Mouse (Mus musculus) olfactory bulb, adult 2 months (tissue): ENCODE data around the gene Aprt. TPM values are rescaled to one million over a fixed set of nuclear protein-coding genes. Genes with fewer than 3 reads are reported as not detected.
A peak's percentile ranks its signal among the peaks of the same experiment; 100 is the strongest.
"Not testable (repeated sequence)": the region's sequence is repeated elsewhere in the genome, so short reads cannot be mapped to it uniquely, and the experiment has no call there.

ENCODE experiments used
- H3K27ac ChIP-seq: fragments of 200-500 bp; 2 replicates; pipeline ENCODE4 v1.5.1; 2012; ENCODE audit warnings: low read depth, low read length; ENCODE audit not compliant: insufficient read depth
- H3K4me1 ChIP-seq: fragments of 200-500 bp; 2 replicates; pipeline ENCODE4 v1.6.1; 2012; ENCODE audit warnings: low read length; ENCODE audit not compliant: control insufficient read depth, insufficient read depth
- H3K4me3 ChIP-seq: fragments of 200-500 bp; 2 replicates; pipeline ENCODE4 v1.5.1; 2012; ENCODE audit warnings: mild to moderate bottlenecking, low read depth, low read length, moderate library complexity; ENCODE audit not compliant: insufficient read depth
- CTCF ChIP-seq: fragments of 200-500 bp; IDR thresholded peaks from 2 replicates; pipeline ENCODE4 v1.5.1; 2012; ENCODE audit warnings: low read depth, mild to moderate bottlenecking, low read length, moderate library complexity; ENCODE audit not compliant: insufficient read depth
- POLR2A ChIP-seq: fragments of 200-500 bp; IDR thresholded peaks from 2 replicates; pipeline ENCODE4 v1.6.1; 2012; ENCODE audit warnings: mild to moderate bottlenecking, low read depth, low read length, moderate library complexity; ENCODE audit not compliant: insufficient read depth
- WGBS: fragments of 180-500 bp; shearing (Covaris S2); methylation state at CpG from one replicate; pipeline ENCODE4 v1.1.7; 2018; 5-methylcytosine and 5-hydroxymethylcytosine counted together
- polyA plus RNA-seq: library from polyadenylated mRNA; stranded (reverse); fragments of >200 nt; gene quantifications from 2 replicates; pipeline ENCODE4 v1.2.4, GENCODE M21; 2012; ENCODE audit warnings: low replicate concordance; ENCODE audit not compliant: missing spikeins, insufficient read depth, insufficient read length

The Aprt gene
- polyA plus RNA-seq, 1 experiment, result not detected

DNA sequence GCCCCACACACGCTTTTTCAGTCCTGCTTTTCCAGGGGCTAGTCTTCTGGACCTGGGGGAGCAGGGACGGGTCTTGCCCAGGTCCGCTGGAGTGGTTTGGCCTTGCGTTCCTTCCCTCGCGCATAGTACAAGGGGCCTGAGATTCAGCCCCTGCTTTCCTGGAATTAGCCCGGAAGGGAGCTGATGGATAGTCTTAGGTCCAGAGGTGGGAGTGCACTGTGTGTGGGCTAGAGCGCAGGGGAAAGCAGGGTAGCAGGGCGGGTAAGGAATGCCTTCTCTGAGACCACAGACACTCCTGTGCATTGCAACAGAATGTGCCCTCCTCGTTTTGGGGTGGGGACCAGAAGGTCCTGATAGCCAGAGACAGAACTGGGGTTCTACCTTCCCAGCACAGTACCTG, 407 bp upstream of the Aprt start:
- Histone ChIP-seq H3K4me1 (peaks cover 22% of the 10 kb centered on the region), H3K27ac (no peak overlapping the region), H3K4me3 (peak overlapping the region; percentile 75)
- TF ChIP-seq CTCF (no peak), POLR2A (no peak)
- 37% methylated on average over 10 of the region's 10 CpGs for WGBS

- Histone ChIP-seq H3K4me1 (peaks cover 22% of the 10 kb centered on the region), H3K27ac (0 out of 2 replicates have a peak overlapping the region, but pooled peaks have one; percentile 5)
- WGBS, result 19% methylated on average over 21 of the region's 21 CpGs
Measured at GRCm38 (mm10) chr8:122575735-122576647, 718 bp downstream of the Aprt start.

GRCm38 (mm10) chr8:122575286-122575685, 1.4 kb downstream of the Aprt start:
- Histone ChIP-seq H3K4me3 (no peak overlapping the region), H3K4me1 (peaks cover 22% of the 10 kb centered on the region), H3K27ac (no peak overlapping the region)
- TF ChIP-seq POLR2A (no peak), CTCF (no peak)
- 84% methylated on average over 8 of the region's 8 CpGs for WGBS

More at GRCm38 (mm10) chr8:122575735-122576647, 718 bp downstream of the Aprt start:
- TF ChIP-seq POLR2A, result no peak; the same call in 1 of the 2 replicates
- no peak for TF ChIP-seq CTCF
- H3K4me3 ChIP-seq, result peak overlapping the region; percentile 75

GRCm38 (mm10) chr8:122574667-122575251, 1.9 kb downstream of the Aprt start:
- TF ChIP-seq POLR2A (no peak), CTCF (no peak)
- Histone ChIP-seq H3K4me3 (no peak overlapping the region), H3K4me1 (peaks cover 22% of the 10 kb centered on the region), H3K27ac (no peak overlapping the region)
- WGBS, result 72% methylated on average over 10 of the region's 10 CpGs

DNA sequence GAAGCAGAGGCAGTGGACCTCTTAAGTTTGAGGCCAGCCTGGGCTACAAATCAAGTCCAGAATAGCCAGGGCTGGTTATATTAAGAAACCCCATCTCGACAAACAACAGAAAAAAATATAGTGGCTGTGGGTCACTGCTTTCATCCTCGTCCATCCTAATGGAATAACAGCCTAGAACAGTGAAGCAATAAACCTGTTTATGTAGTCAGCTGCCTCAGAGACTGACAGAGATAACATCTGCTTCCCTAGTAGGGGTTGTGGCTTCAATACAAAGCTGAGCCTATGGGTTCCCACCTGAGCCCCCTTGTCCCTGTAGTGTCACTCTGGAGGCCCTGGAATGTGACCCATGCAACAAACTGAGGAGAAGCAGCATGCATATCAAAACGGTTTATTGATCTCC, 2.4 kb downstream of the Aprt start:
- 73% methylated on average over 3 of the region's 3 CpGs for WGBS
- TF ChIP-seq CTCF (no peak), POLR2A (no peak)
- no peak overlapping the region for H3K4me3 ChIP-seq
- H3K27ac ChIP-seq, result no peak overlapping the region
- peaks cover 23% of the 10 kb centered on the region for H3K4me1 ChIP-seq

GRCm38 (mm10) chr8:122573577-122573976, 3.1 kb downstream of the Aprt start:
- H3K4me1 ChIP-seq, result peaks cover 28% of the 10 kb centered on the region
- H3K4me3 ChIP-seq, result no peak overlapping the region
- 69% methylated on average over 9 of the region's 9 CpGs for WGBS
- no peak for TF ChIP-seq CTCF
- TF ChIP-seq POLR2A, result no peak
- H3K27ac ChIP-seq, result no peak overlapping the region

DNA sequence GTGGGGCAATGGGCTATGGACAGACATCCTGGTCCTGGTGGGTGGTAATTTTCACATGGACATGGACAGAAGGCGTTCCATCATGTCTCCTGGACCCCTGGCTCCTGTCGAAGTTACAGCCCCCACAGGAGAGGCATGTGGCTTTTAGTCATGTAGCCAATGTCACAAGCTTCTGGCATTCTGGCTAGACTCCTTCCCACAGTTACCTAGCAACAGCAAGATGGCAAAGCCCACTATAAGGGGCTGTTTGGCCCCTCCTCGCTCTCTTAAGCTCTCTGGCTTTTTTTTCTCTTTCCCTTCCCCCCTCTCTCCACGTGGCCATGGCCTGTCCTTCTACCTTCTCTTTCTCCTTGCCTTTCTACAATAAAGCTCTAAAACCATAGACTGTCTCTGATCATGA, 3.5 kb downstream of the Aprt start:
- H3K4me1 ChIP-seq, result peaks cover 28% of the 10 kb centered on the region
- not testable (repeated sequence) for H3K27ac ChIP-seq, H3K4me3 ChIP-seq
- WGBS, result 46% methylated on average over 4 of the region's 4 CpGs

DNA sequence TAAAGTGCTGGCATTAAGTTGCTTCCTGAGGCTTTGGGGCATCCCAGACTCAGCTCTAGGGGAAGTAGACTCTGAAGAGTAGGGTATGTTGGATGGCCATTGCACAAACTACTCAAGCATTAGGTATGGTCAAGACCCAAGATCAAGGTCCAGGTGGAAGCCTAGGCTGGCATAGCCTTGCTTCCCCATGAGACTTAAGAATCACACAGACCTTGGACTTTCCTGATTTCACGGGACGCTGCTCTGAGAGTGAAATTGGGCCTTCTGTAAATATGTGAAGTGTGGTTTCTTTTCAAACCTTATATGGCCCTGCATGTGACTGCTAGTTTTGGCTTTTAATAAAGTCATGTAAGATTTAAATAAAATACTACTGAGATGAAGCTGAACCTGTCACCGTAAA, 4.0 kb downstream of the Aprt start:
- 96% methylated on average over 3 of the region's 3 CpGs for WGBS
- no peak overlapping the region for H3K27ac ChIP-seq
- H3K4me1 ChIP-seq, result peaks cover 28% of the 10 kb centered on the region
- TF ChIP-seq POLR2A (no peak), CTCF (no peak)
- no peak overlapping the region for H3K4me3 ChIP-seq

DNA sequence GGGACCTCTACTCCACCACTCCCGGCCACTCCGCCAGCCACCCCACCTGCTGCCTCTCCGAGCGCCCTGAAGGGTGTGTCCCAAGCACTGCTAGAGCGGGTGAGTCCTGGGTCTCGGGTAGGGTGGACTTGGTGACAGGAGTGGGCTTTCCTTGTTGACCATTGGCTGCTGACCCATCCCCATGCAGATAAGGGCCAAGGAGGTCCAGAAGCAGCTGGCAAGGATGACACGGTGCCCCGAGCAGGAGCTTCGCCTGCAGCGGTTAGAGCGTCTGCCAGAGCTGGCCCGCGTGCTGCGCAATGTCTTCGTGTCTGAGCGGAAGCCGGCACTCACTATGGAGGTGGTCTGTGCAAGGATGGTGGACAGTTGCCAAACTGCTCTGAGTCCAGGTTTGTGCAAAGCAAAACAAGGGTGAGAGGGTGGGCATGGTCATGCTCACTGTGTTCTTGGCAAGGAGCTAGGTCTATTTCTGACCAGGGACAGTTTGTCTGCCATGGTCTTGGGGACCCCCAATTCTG, 4.9 kb downstream of the Aprt start:
- H3K4me1 ChIP-seq, result peaks cover 29% of the 10 kb centered on the region
- no peak overlapping the region for H3K27ac ChIP-seq
- TF ChIP-seq CTCF (no peak), POLR2A (no peak)
- 95% methylated on average over 17 of the region's 17 CpGs for WGBS
- no peak overlapping the region for H3K4me3 ChIP-seq
